Mouse (Mus musculus) liver, adult 2 months (tissue): Measurements from ENCODE around the gene A3galt2.

Experiments
- CTCF ChIP-seq: fragments of 200-500 bp; IDR thresholded peaks from 2 replicates; pipeline ENCODE4 v1.5.1; 2011; ENCODE audit warnings: low read depth, low read length, control low read depth
- POLR2A ChIP-seq: fragments of 200-500 bp; IDR thresholded peaks from 2 replicates; pipeline ENCODE4 v1.6.1; 2011; ENCODE audit warnings: low read length, control low read depth; ENCODE audit not compliant: insufficient read depth; ENCODE audit errors: extremely low read depth

- TF ChIP-seq CTCF (no peak), POLR2A (no peak)
Measured at GRCm38 (mm10) chr4:128804426-128805149, 49.4 kb downstream of the A3galt2 start.
